Mouse (Mus musculus): ENCODE results near the gene Ptrh1.

Gene Ptrh1

GRCm38 (mm10) chr2:32798251-32798962 is 22.8 kb downstream of the Ptrh1 start:
- no peak for DNase-seq (ENCODE audit: low spot score)

- DNase-seq (ENCODE audit: low spot score), result no peak
Observed at GRCm38 (mm10) chr2:32808816-32809566, 33.4 kb downstream of the Ptrh1 start.

GRCm38 (mm10) chr2:32811959-32812358 is 36.4 kb downstream of the Ptrh1 start:
- DNase-seq (ENCODE audit: low spot score), result no peak

GRCm38 (mm10) chr2:32816497-32816896 is 40.9 kb downstream of the Ptrh1 start:
- DNase-seq (ENCODE audit: low spot score), result no peak

GRCm38 (mm10) chr2:32816946-32817581 is 41.5 kb downstream of the Ptrh1 start:
- no peak for DNase-seq (ENCODE audit: low spot score)

- DNase-seq (ENCODE audit: low spot score), result no peak
Observed at GRCm38 (mm10) chr2:32817589-32817988, 42.0 kb downstream of the Ptrh1 start.

GRCm38 (mm10) chr2:32818208-32818607 is 42.6 kb downstream of the Ptrh1 start:
- no peak for DNase-seq (ENCODE audit: low spot score)

GRCm38 (mm10) chr2:32821041-32821802 is 45.6 kb downstream of the Ptrh1 start:
- DNase-seq (ENCODE audit: low spot score), result no peak

- no peak for DNase-seq (ENCODE audit: low spot score)
Observed at GRCm38 (mm10) chr2:32822643-32823042, 47.1 kb downstream of the Ptrh1 start.

GRCm38 (mm10) chr2:32823153-32823552 is 47.6 kb downstream of the Ptrh1 start:
- DNase-seq (ENCODE audit: low spot score), result no peak

GRCm38 (mm10) chr2:32823579-32824154 is 48.1 kb downstream of the Ptrh1 start:
- no peak for DNase-seq (ENCODE audit: low spot score)

GRCm38 (mm10) chr2:32824181-32824580 is 48.6 kb downstream of the Ptrh1 start:
- DNase-seq (ENCODE audit: low spot score), result no peak

GRCm38 (mm10) chr2:32824778-32825177 is 49.2 kb downstream of the Ptrh1 start:
- no peak for DNase-seq (ENCODE audit: low spot score)

- DNase-seq (ENCODE audit: low spot score), result no peak
Observed at GRCm38 (mm10) chr2:32825796-32826195, 50.2 kb downstream of the Ptrh1 start.

Measured in ovary, postnatal 10 days (tissue).